Mouse (Mus musculus) spleen, adult 2 months (tissue): ENCODE measurements at regions not wholly inside any gene's neighbourhood (a gene's known extent, or its start where the extent isn't known, plus 50 kb on each side); places are given as distances from the start of the nearest gene placed in this dataset.

Source experiments
- CTCF ChIP-seq: fragments of 200-500 bp; IDR thresholded peaks from 2 replicates; pipeline ENCODE4 v1.5.1; 2011; ENCODE audit warnings: mild to moderate bottlenecking, inconsistent platforms; ENCODE audit not compliant: insufficient read depth, insufficient read length, insufficient replicate concordance; ENCODE audit errors: extremely low read depth
- POLR2A ChIP-seq: fragments of 200-500 bp; IDR thresholded peaks from 2 replicates; pipeline ENCODE4 v1.6.1; 2011; ENCODE audit warnings: low read depth, low read length, inconsistent platforms

DNA sequence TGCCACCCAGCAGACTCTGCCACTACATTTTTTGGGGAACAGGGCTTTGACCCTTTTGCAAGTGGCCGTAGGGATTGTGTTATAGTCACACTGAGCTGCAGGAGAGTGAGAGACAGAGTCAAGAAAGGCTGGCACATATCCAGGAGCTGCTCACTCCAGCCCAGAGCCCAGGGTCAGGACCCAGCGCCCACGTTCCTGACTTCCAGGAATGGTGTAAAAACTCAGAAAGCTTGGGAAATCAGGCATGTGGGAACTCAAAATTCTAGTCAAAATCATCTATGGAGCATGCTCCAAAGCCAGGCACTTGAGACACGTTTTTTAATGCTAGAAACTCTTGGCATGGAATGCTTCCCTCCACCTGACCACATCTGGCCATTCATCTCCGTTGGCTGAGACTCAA, 146.7 kb upstream of the Runx1 start:
- TF ChIP-seq CTCF: no peak
- TF ChIP-seq POLR2A: no peak
